Mouse (Mus musculus) erythroblast, embryonic 14.5 days (primary cell): ENCODE measurements around the gene Nr2e3. TPM values are rescaled to one million over a fixed set of nuclear protein-coding genes. Genes with fewer than 3 reads are reported as not detected.

Experiments
- H3K27me3 ChIP-seq: 2 replicates; pipeline ENCODE4 v1.6.1; 2012; ENCODE audit warnings: inconsistent platforms; ENCODE audit not compliant: control insufficient read depth
- H3K36me3 ChIP-seq: 2 replicates; pipeline ENCODE4 v1.6.1; 2012; ENCODE audit warnings: mild to moderate bottlenecking, inconsistent platforms; ENCODE audit not compliant: control insufficient read depth
- H3K4me1 ChIP-seq: 2 replicates; pipeline ENCODE4 v1.6.1; 2012; ENCODE audit warnings: inconsistent platforms; ENCODE audit not compliant: control insufficient read depth
- H3K4me3 ChIP-seq: replicated peaks from 2 replicates; pipeline ENCODE3; 2012; ENCODE audit warnings: moderate library complexity, mild to moderate bottlenecking, inconsistent platforms
- H3K9me3 ChIP-seq: 2 replicates; pipeline ENCODE4 v1.6.1; 2012; ENCODE audit warnings: low read length, inconsistent platforms, mixed read lengths; ENCODE audit not compliant: control insufficient read depth
- GATA1 ChIP-seq: IDR thresholded peaks from 2 replicates; pipeline ENCODE4 v1.6.1; 2012; ENCODE audit warnings: low read length, inconsistent platforms, mixed read lengths
- TAL1 ChIP-seq: IDR thresholded peaks from 3 replicates; pipeline ENCODE4 v1.6.1; 2012; ENCODE audit warnings: low read length, inconsistent platforms, mixed read lengths
- polyA plus RNA-seq: library from polyadenylated mRNA; stranded (reverse); fragments of >175 nt; gene quantifications from 2 replicates; pipeline ENCODE4 v1.2.3, GENCODE M21; 2012

The Nr2e3 gene
- polyA plus RNA-seq, 1 experiment: not detected

- Histone ChIP-seq H3K36me3 (no peaks in the 10 kb centered on the region), H3K27me3 (no peaks in the 10 kb centered on the region; the same call in 1 of the 2 replicates), H3K4me1 (no peaks in the 10 kb centered on the region), H3K4me3 (no peak overlapping the region), H3K9me3 (no peaks in the 10 kb centered on the region)
- TF ChIP-seq TAL1 (no peak), GATA1 (no peak)
Observed at GRCm38 (mm10) chr9:59952515-59953070, 7.9 kb downstream of the Nr2e3 start.

DNA sequence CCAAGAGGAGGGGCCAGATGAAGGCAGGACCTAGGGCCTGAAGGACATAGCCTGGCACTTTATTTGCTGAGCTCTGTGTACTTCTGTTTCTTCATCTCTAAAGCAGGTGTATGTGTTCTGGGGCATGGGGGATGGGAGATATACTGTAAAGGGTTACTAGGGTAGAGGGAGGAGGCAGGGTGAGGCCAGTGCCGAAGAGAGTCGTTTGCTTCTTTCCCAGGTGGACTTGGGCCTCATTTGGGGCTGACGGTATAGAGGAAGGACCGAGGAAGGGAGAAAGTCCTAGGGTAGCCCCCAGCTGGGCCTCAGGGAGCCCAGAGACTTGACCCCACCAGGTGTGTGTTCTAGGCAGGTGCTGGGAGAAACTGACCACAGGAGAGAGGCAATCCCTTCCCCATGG is 8.5 kb downstream of the Nr2e3 start:
- no peak for TF ChIP-seq GATA1
- TF ChIP-seq TAL1: no peak
- no peaks in the 10 kb centered on the region for H3K36me3 ChIP-seq
- no peak overlapping the region for H3K4me3 ChIP-seq
- H3K27me3 ChIP-seq: no peaks in the 10 kb centered on the region; the same call in 1 of the 2 replicates
- no peaks in the 10 kb centered on the region for H3K9me3 ChIP-seq
- H3K4me1 ChIP-seq: no peaks in the 10 kb centered on the region

- no peak for TF ChIP-seq GATA1
- TF ChIP-seq TAL1: no peak
- Histone ChIP-seq H3K4me1 (no peaks in the 10 kb centered on the region), H3K36me3 (no peaks in the 10 kb centered on the region), H3K9me3 (no peaks in the 10 kb centered on the region), H3K27me3 (no peaks in the 10 kb centered on the region; the same call in 1 of the 2 replicates), H3K4me3 (no peak overlapping the region)
Observed at GRCm38 (mm10) chr9:59951001-59951750, 9.3 kb downstream of the Nr2e3 start.

DNA sequence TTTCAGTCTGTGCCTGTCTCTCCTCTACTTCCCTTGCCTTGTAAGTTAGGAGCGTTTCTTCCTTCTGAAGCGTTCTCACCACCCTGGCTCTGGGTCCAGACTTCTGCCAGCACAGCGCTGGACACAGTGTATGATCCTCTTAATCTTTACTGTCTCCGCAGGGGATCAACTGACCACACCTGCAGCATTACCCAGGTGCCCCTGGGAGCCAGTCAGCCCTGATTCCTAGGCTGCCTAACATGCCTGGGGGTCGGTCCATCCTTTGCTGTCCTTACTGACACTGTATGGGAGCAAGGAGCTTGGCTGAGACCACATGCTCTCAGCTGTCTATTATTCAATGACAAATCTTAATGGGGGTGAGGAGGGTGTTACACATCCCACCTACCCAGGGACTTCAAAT is 10.5 kb downstream of the Nr2e3 start:
- H3K4me3 ChIP-seq: no peak overlapping the region
- no peaks in the 10 kb centered on the region; the same call in 1 of the 2 replicates for H3K27me3 ChIP-seq
- no peaks in the 10 kb centered on the region for H3K9me3 ChIP-seq
- H3K36me3 ChIP-seq: no peaks in the 10 kb centered on the region
- no peaks in the 10 kb centered on the region for H3K4me1 ChIP-seq
- no peak for TF ChIP-seq GATA1
- TF ChIP-seq TAL1: no peak

- Histone ChIP-seq H3K9me3 (no peaks in the 10 kb centered on the region), H3K4me1 (no peaks in the 10 kb centered on the region), H3K27me3 (no peaks in the 10 kb centered on the region; the same call in 1 of the 2 replicates), H3K4me3 (no peak overlapping the region), H3K36me3 (no peaks in the 10 kb centered on the region)
- TF ChIP-seq TAL1 (no peak), GATA1 (no peak)
Observed at GRCm38 (mm10) chr9:59949511-59949910, 10.9 kb downstream of the Nr2e3 start.

GRCm38 (mm10) chr9:59948691-59949250 is 11.7 kb downstream of the Nr2e3 start:
- Histone ChIP-seq H3K4me1 (no peaks in the 10 kb centered on the region), H3K27me3 (no peaks in the 10 kb centered on the region; the same call in 1 of the 2 replicates), H3K4me3 (no peak overlapping the region), H3K9me3 (no peaks in the 10 kb centered on the region), H3K36me3 (no peaks in the 10 kb centered on the region)
- TF ChIP-seq TAL1 (no peak), GATA1 (no peak)

DNA sequence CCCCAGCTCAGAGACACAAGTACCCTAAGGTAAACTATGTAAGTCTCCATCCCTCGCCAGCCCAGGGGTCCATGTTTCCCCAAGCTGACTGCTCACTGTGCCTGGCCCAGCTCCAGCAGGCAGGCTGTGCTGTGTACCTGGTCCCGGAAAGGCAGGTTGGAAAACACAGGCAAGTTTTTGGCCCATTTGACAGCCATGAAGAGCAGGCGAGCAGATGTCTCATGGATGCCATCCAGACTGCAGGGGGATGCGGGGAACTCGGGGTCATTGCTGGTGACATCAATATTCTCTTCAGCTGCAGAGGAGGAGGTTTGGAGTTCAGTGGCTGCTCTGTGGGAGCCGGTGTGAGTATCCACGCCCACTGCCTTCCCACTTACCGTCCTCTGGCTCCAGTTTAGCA is 12.2 kb downstream of the Nr2e3 start:
- H3K9me3 ChIP-seq: no peaks in the 10 kb centered on the region

DNA sequence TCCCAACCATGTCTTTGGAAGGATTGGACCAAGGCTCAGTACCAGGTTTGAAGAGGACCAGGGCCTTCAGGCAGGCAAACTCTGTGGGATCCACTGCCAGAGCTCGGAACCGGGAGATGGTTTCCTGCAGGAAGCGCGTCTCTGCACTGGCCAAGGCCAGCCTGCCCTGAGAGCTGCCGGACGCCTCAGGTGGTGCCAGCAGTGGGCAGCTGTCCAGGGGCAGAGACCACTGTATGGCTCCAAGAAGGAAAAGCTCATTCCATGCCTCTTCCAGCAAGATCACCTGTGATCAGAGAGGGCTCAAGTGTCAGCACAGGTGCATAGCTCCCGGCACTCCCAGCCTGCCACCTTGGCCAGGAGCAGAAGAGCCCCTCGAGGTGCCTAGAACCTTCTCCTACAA is 13.2 kb downstream of the Nr2e3 start:
- TF ChIP-seq TAL1 (no peak), GATA1 (no peak)
- Histone ChIP-seq H3K4me1 (no peaks in the 10 kb centered on the region), H3K36me3 (no peaks in the 10 kb centered on the region), H3K9me3 (no peaks in the 10 kb centered on the region), H3K4me3 (no peak overlapping the region), H3K27me3 (no peaks in the 10 kb centered on the region; the same call in 1 of the 2 replicates)

More for the DNA sequence above, 12.2 kb downstream of the Nr2e3 start:
- Histone ChIP-seq H3K4me1 (no peaks in the 10 kb centered on the region), H3K4me3 (no peak overlapping the region), H3K36me3 (no peaks in the 10 kb centered on the region), H3K27me3 (no peaks in the 10 kb centered on the region; the same call in 1 of the 2 replicates)
- TF ChIP-seq TAL1 (no peak), GATA1 (no peak)

DNA sequence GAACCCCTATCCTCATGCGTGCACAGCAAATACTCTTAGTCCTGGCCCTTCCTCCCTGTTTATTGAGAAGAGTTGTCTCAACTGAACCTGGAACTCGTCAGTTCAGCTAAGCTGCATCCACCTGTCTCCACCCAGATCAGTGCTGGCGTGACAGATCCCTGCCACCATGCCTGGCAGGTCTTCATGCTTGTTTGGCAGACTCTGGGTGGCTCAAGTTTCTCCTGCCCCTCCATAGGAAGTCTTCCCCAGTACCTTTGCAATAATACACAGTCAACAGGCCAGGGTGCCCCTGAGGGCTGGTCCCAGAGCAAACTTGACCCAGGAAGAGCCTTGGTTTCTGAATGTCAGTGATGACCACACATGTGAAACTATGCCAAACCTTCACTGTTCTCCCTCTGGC is 15.2 kb downstream of the Nr2e3 start:
- Histone ChIP-seq H3K9me3 (no peaks in the 10 kb centered on the region), H3K36me3 (no peaks in the 10 kb centered on the region), H3K4me3 (no peak overlapping the region), H3K27me3 (peaks cover 3% of the 10 kb centered on the region), H3K4me1 (no peaks in the 10 kb centered on the region)
- TF ChIP-seq TAL1 (no peak), GATA1 (no peak)
